Mouse (Mus musculus): ENCODE results near the gene Cep70. TPM values are rescaled to one million over a fixed set of nuclear protein-coding genes. Genes with fewer than 3 reads are reported as not detected.

Cep70 gene
- polyA plus RNA-seq, 1 experiment from 2014 or later: 41.9 TPM

DNA sequence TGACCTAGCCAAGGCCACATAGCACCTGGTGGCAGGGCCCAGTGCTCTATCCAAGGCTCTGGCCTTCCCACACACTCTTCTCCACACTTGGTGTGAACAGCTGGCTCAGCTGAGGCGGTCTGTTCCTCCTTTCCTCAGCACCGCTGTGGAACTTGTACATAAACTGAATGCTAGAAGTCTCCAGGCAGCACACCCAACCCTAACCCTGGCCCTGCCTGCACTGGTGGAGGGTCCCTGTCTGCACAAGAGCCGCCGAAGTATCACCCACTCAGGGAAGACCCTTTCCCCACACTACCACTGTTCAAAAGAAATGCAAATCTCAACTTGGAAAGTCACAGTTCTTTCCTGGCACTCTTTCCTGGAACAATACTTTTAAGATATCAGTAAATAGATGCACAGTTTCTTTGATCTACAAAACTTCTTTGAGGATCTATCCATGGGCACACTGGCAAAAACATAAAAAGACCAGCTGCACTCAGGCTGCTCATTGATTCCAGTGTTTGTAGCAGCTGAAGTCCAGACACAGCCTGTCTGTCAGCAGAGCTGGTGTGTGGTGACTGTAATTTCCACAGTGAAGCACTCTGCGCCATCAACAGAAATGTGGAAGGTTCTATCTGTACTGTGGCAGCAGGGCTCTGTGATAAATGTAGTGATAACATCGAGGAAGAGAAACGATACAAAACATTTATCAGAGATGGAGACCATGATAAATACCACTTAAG lies 82.2 kb downstream of the Cep70 start:
- no peaks in the 10 kb centered on the region for H3K27me3 ChIP-seq
- no peak for ATAC-seq (ENCODE audit: low FRiP score, low read depth)
- no peak overlapping the region for H3K4me2 ChIP-seq (replicated peaks)
- no peaks in the 10 kb centered on the region for H3K4me1 ChIP-seq
- no peak overlapping the region for H3K4me3 ChIP-seq
- no peak overlapping the region for H3K9ac ChIP-seq
- H3K27ac ChIP-seq: no peak overlapping the region
- H3K9me3 ChIP-seq: no peaks in the 10 kb centered on the region
- WGBS: 83% methylated on average over 7 of the region's 7 CpGs
- H3K36me3 ChIP-seq: no peaks in the 10 kb centered on the region

DNA sequence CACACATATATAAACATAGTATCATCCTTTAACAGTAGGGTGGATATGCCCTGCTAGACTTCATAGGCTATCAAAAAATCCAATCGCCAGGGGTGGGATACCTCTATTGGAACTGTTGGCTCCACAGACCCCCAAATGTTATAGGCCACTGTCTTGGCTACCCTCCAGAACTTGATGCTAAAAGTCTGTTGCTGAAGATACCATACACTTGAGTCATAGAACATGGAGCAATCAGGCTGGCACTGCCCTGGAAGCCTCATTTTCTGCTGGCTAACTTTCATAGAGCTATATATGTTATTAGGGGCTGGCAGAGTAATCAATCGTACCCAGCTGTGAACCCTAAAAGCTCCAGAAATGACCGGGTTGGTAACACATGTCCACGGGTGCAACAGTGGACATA lies 82.8 kb downstream of the Cep70 start:
- no peak overlapping the region for H3K27ac ChIP-seq
- WGBS: 73% methylated on average over 4 of the region's 4 CpGs

DNA sequence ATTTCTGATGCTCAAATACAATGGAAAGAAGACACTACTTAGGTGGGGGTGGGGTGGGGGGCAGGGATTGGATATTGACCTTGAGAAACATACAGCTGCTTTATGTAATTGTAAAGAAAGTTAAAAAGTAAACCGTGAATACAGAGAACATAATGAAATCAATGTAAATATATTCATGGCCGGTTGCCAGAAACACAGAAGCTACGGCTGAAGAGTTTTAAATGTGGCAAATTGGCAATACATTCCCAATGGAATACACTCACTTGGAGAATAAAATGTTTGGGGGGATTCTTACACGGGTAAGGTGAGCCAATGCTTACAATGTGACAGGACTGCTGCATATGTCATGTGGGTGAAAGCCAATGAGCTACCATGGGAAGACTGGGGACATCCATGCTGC lies 83.7 kb downstream of the Cep70 start:
- H3K9me3 ChIP-seq: no peaks in the 10 kb centered on the region
- H3K9ac ChIP-seq: no peak overlapping the region
- H3K4me1 ChIP-seq: no peaks in the 10 kb centered on the region
- H3K36me3 ChIP-seq: no peaks in the 10 kb centered on the region
- no peak overlapping the region for H3K27ac ChIP-seq
- no peaks in the 10 kb centered on the region for H3K27me3 ChIP-seq
- H3K4me3 ChIP-seq: no peak overlapping the region
- no peak overlapping the region for H3K4me2 ChIP-seq (replicated peaks)
- 68% methylated on average over 4 of the region's 4 CpGs for WGBS
- ATAC-seq (ENCODE audit: low FRiP score, low read depth): no peak

More for the DNA sequence above, 82.8 kb downstream of the Cep70 start:
- H3K4me3 ChIP-seq: no peak overlapping the region
- no peaks in the 10 kb centered on the region for H3K36me3 ChIP-seq
- H3K9me3 ChIP-seq: no peaks in the 10 kb centered on the region
- no peak overlapping the region for H3K9ac ChIP-seq
- no peak for ATAC-seq (ENCODE audit: low FRiP score, low read depth)
- H3K27me3 ChIP-seq: no peaks in the 10 kb centered on the region
- H3K4me1 ChIP-seq: no peaks in the 10 kb centered on the region
- no peak overlapping the region for H3K4me2 ChIP-seq (replicated peaks)

DNA sequence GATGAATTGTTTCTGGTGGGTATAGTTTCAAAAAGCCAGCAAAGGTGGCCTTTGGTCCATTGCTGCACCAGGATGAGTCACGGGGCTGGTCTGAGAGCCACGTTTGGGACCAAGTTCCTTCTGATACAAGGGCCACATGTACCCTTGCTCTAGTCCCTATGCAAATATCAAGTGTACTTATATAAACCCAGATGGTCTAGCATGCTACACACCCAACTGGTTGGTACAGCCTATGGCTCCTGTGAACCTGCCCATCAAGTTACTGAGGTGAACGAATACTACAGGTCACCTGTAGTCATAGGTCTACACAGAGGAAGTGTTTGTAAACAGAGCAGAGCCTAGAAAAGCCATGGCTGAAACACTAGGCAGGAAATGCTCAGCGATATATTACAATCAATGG lies 93.4 kb downstream of the Cep70 start:
- H3K27me3 ChIP-seq: no peaks in the 10 kb centered on the region
- H3K36me3 ChIP-seq: no peaks in the 10 kb centered on the region
- H3K4me3 ChIP-seq: no peak overlapping the region
- H3K4me1 ChIP-seq: peaks cover 14% of the 10 kb centered on the region
- WGBS: 93% methylated on average over 4 of the region's 4 CpGs
- H3K9ac ChIP-seq: no peak overlapping the region
- no peak overlapping the region for H3K4me2 ChIP-seq (replicated peaks)
- ATAC-seq (ENCODE audit: low FRiP score, low read depth): no peak
- no peak overlapping the region for H3K27ac ChIP-seq
- no peaks in the 10 kb centered on the region for H3K9me3 ChIP-seq

DNA sequence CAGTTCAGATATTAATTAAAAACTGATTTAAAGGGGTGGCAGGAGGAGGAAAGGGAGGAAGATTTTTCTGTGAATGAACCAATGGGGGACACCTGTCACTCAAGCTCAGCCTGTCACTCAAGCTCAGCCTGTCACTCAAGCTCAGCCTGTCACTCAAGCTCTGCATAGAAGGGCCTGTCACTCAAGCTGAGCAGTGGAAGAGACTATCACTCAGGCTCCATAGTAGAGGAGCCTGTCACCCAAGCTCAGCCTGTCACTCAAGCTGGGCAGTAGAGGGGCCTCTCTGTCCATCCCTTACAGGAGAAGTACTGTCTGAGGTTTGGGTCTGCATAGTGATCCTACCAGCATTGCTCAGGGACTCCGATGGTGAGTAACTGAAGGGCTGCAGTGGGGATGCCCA lies 95.1 kb downstream of the Cep70 start:
- ATAC-seq (ENCODE audit: low FRiP score, low read depth): no peak
- WGBS: 72% methylated on average over 1 of the region's 1 CpGs

DNA sequence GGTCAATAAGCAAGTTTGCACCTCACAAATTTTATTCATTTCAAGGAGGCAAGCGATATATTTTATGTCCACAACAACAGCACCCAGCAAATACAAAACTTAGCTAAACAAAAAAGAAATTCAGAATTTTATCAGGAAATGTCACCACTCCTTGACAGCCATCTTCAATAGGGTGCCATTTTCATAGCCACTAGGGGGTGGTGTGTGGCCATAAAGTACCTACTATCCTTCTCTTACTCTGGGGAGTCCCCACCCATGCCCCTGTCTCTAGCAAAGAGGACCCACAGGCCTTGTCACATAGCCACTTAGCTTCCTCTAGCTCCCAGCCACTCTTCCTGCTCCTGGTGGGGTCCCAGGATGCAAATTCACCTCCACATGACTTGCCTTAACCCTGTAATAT lies 96.0 kb downstream of the Cep70 start:
- no peak overlapping the region for H3K4me3 ChIP-seq
- H3K27ac ChIP-seq: no peak overlapping the region

More for the DNA sequence above, 95.1 kb downstream of the Cep70 start:
- H3K4me3 ChIP-seq: no peak overlapping the region
- H3K9me3 ChIP-seq: no peaks in the 10 kb centered on the region
- no peak overlapping the region for H3K9ac ChIP-seq
- H3K27me3 ChIP-seq: no peaks in the 10 kb centered on the region
- H3K4me2 ChIP-seq (replicated peaks): no peak overlapping the region
- peaks cover 14% of the 10 kb centered on the region for H3K4me1 ChIP-seq
- H3K36me3 ChIP-seq: no peaks in the 10 kb centered on the region
- H3K27ac ChIP-seq: no peak overlapping the region

DNA sequence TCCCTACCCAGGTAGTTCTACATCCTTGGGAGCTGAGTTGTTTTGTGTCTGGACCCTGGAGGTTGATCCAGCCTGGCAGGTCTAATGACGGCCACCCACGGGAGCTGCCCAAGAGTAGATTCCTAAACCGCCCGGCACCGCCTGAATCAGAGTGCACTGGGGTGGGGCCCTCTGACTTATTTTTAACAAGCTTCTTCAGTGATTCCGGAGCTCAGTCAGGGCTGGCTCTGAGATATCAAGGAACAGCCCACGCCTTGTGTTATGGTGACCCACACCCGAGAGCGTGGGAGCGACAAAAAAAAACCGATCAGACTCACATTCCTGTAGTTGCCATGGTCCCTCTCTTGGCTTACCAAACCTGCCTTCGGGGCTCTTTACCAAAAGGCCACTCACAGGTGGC lies 97.0 kb downstream of the Cep70 start:
- Histone ChIP-seq H3K9me3 (no peaks in the 10 kb centered on the region), H3K4me1 (peaks cover 14% of the 10 kb centered on the region), H3K4me2 (replicated peaks) (no peak overlapping the region), H3K36me3 (no peaks in the 10 kb centered on the region), H3K27me3 (no peaks in the 10 kb centered on the region), H3K9ac (no peak overlapping the region), H3K27ac (no peak overlapping the region), H3K4me3 (no peak overlapping the region)
- 81% methylated on average over 12 of the region's 12 CpGs for WGBS
- no peak for ATAC-seq (ENCODE audit: low FRiP score, low read depth)

More for the DNA sequence above, 96.0 kb downstream of the Cep70 start:
- Histone ChIP-seq H3K9me3 (no peaks in the 10 kb centered on the region), H3K27me3 (no peaks in the 10 kb centered on the region), H3K4me2 (replicated peaks) (no peak overlapping the region), H3K4me1 (peaks cover 14% of the 10 kb centered on the region), H3K36me3 (no peaks in the 10 kb centered on the region), H3K9ac (no peak overlapping the region)
- WGBS: 81% methylated on average over 1 of the region's 1 CpGs
- no peak for ATAC-seq (ENCODE audit: low FRiP score, low read depth)

DNA sequence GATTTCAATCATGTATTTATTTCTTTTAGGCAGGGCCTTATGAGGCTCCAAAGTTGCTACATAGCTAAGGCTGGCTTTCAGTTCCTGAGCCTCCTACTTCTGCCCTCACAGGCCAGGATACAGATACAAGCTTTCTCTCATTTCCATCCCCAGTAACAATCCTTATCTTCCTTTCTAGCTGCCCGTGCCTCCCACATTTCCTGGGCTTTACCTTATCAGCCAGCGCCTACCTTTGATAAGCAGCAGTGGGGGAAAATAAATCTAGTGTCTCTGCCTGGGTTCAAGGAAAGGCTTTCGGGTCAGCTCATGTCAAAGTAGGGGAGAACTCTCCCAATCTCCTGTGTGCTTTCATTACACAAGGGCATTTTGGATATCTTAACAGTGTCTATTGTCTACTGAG lies 98.4 kb downstream of the Cep70 start:
- no peak overlapping the region for H3K4me3 ChIP-seq
- H3K4me2 ChIP-seq (replicated peaks): no peak overlapping the region
- no peaks in the 10 kb centered on the region for H3K27me3 ChIP-seq
- ATAC-seq (ENCODE audit: low FRiP score, low read depth): no peak
- H3K27ac ChIP-seq: no peak overlapping the region
- H3K4me1 ChIP-seq: peaks cover 17% of the 10 kb centered on the region
- H3K36me3 ChIP-seq: no peaks in the 10 kb centered on the region
- no peak overlapping the region for H3K9ac ChIP-seq
- WGBS: 61% methylated on average over 3 of the region's 3 CpGs
- H3K9me3 ChIP-seq: no peaks in the 10 kb centered on the region

DNA sequence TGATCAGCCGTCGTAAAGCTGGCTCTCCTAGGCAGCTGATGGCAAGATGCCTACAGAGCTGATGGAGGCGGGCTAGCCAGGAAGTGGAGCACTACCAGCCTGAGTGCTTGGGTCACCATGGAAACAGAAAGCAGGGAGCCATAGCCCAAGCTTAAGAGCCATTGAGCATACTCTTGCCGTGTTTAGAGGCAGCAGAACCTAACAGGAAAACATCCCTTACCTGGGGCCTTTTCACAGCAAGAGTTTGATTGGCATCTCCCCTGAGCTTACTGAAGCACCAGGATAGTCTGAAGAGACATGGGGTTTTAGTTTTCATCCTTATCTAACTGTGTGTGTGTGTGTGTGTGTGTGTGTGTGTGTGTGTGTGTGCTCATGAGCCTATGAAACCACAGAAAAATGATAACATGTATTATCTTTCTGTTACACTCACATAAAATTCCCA lies 102.2 kb downstream of the Cep70 start:
- Histone ChIP-seq H3K4me3 (no peak overlapping the region), H3K4me2 (replicated peaks) (no peak overlapping the region), H3K27me3 (no peaks in the 10 kb centered on the region), H3K9ac (no peak overlapping the region), H3K36me3 (no peaks in the 10 kb centered on the region), H3K9me3 (no peaks in the 10 kb centered on the region), H3K27ac (no peak overlapping the region), H3K4me1 (0 out of 2 replicates have a peak, but pooled peaks cover 5% of the 10 kb centered on the region)
- WGBS: 39% methylated on average over 4 of the region's 4 CpGs
- ATAC-seq (ENCODE audit: low FRiP score, low read depth): no peak

Other genes with a start within 250 kb of the Cep70 start
- 0.11 TPM in 1 of 2 replicates, not detected in the other for gene Gm1123, start 207.7 kb upstream of the Cep70 start, polyA plus RNA-seq (2015; fragmentation: Nextera tagmentation; extraction: Ambion mirVana)
- 1.0 and 1.2 TPM in 2 replicates for gene Pik3cb, start 102.7 kb upstream of the Cep70 start, polyA plus RNA-seq (2015; fragmentation: Nextera tagmentation; extraction: Ambion mirVana)
- not detected in 2 replicates for gene Faiml, start 6.1 kb upstream of the Cep70 start, polyA plus RNA-seq (2015; fragmentation: Nextera tagmentation; extraction: Ambion mirVana)
- gene Esyt3, start 115.2 kb downstream of the Cep70 start, polyA plus RNA-seq (2015; fragmentation: Nextera tagmentation; extraction: Ambion mirVana): 0.45 and 0.60 TPM in 2 replicates
- gene Mras, start 194.0 kb downstream of the Cep70 start, polyA plus RNA-seq (2015; fragmentation: Nextera tagmentation; extraction: Ambion mirVana): 25.8 and 29.6 TPM in 2 replicates
- gene Nme9, start 208.1 kb downstream of the Cep70 start, polyA plus RNA-seq (2015; fragmentation: Nextera tagmentation; extraction: Ambion mirVana): not detected in 2 replicates

All from limb, embryonic 13.5 days (tissue).